Mouse (Mus musculus) midbrain, embryonic 13.5 days (tissue): Measurements from ENCODE around the gene Bcl2a1c. TPM values are rescaled to one million over a fixed set of nuclear protein-coding genes. Genes with fewer than 3 reads are reported as not detected.
A peak's percentile ranks its signal among the peaks of the same experiment; 100 is the strongest.
"Not testable (repeated sequence)": the region's sequence is repeated elsewhere in the genome, so short reads cannot be mapped to it uniquely, and the experiment has no call there.

ENCODE experiments used
- ATAC-seq: fragments of 200-750 bp; cut with Nextera tagmentation; 2 replicates; pipeline ENCODE4 v1.8.0; 2017; ENCODE audit warnings: mild to moderate bottlenecking, moderate TSS enrichment, moderate library complexity
- H3K27ac ChIP-seq: fragments of 300-500 bp; sonication (generic); 2 replicates; pipeline ENCODE4 v1.5.1; 2015; ENCODE audit warnings: inconsistent platforms, mild to moderate bottlenecking, moderate library complexity
- H3K27me3 ChIP-seq: fragments of 300-500 bp; sonication (generic); 2 replicates; pipeline ENCODE4 v1.6.1; 2015; ENCODE audit warnings: mild to moderate bottlenecking, inconsistent platforms
- H3K36me3 ChIP-seq: fragments of 300-500 bp; sonication (generic); 2 replicates; pipeline ENCODE4 v1.6.1; 2015; ENCODE audit warnings: mild to moderate bottlenecking, inconsistent platforms
- H3K4me1 ChIP-seq: fragments of 300-500 bp; sonication (generic); replicated peaks from 2 replicates; pipeline ENCODE4 v1.6.1; 2015; ENCODE audit warnings: inconsistent platforms
- H3K4me2 ChIP-seq: fragments of 300-500 bp; sonication (generic); replicated peaks from 2 replicates; pipeline ENCODE4 v1.6.1; 2015; ENCODE audit warnings: moderate library complexity, mild to moderate bottlenecking, inconsistent platforms
- H3K4me3 ChIP-seq: fragments of 300-500 bp; sonication (generic); replicated peaks from 2 replicates; pipeline ENCODE4 v1.5.1; 2015; ENCODE audit warnings: mild to moderate bottlenecking, inconsistent platforms
- H3K9ac ChIP-seq: fragments of 300-500 bp; sonication (generic); replicated peaks from 2 replicates; pipeline ENCODE4 v1.6.1; 2015; ENCODE audit warnings: mild to moderate bottlenecking, inconsistent platforms
- H3K9me3 ChIP-seq: fragments of 300-500 bp; sonication (generic); 2 replicates; pipeline ENCODE4 v1.6.1; 2016; ENCODE audit warnings: mild to moderate bottlenecking, inconsistent platforms
- WGBS: fragments of 180-500 bp; shearing (Covaris S2); methylation state at CpG from one replicate; pipeline ENCODE4 v1.1.7; 2015; 5-methylcytosine and 5-hydroxymethylcytosine counted together
- polyA plus RNA-seq: library from polyadenylated mRNA; unstranded; fragments of >200 nt; fragmentation: Nextera tagmentation; extraction: Ambion mirVana; gene quantifications from 2 replicates; pipeline ENCODE4 v1.2.1, GENCODE M21; 2015

Gene Bcl2a1c
- polyA plus RNA-seq = not detected in 2 replicates

GRCm38 (mm10) chr9:114329855-114330254, at the start of gene Bcl2a1c:
Gene Bcl2a1c, plus strand, starts transcription at chr9:114330135.
- not testable (repeated sequence) for H3K9me3 ChIP-seq, H3K9ac ChIP-seq, H3K4me2 ChIP-seq, ATAC-seq, H3K27me3 ChIP-seq, H3K36me3 ChIP-seq, H3K27ac ChIP-seq, H3K4me3 ChIP-seq, H3K4me1 ChIP-seq
- 83% methylated on average over 9 of the region's 9 CpGs for WGBS

- not testable (repeated sequence) for H3K4me1 ChIP-seq, H3K9me3 ChIP-seq, ATAC-seq
These were observed 24.0 kb upstream of the Bcl2a1c start for GRCm38 (mm10) chr9:114305957-114306356.

GRCm38 (mm10) chr9:114311752-114312151, 18.2 kb upstream of the Bcl2a1c start:
- WGBS = 80% methylated on average over 2 of the region's 2 CpGs
- not testable (repeated sequence) for H3K4me2 ChIP-seq, H3K27me3 ChIP-seq, H3K36me3 ChIP-seq, H3K9me3 ChIP-seq, H3K4me3 ChIP-seq, ATAC-seq, H3K27ac ChIP-seq, H3K9ac ChIP-seq, H3K4me1 ChIP-seq

More at GRCm38 (mm10) chr9:114305957-114306356, 24.0 kb upstream of the Bcl2a1c start:
- not testable (repeated sequence) for H3K4me2 ChIP-seq, H3K27me3 ChIP-seq, H3K9ac ChIP-seq, H3K4me3 ChIP-seq, H3K36me3 ChIP-seq, H3K27ac ChIP-seq

DNA sequence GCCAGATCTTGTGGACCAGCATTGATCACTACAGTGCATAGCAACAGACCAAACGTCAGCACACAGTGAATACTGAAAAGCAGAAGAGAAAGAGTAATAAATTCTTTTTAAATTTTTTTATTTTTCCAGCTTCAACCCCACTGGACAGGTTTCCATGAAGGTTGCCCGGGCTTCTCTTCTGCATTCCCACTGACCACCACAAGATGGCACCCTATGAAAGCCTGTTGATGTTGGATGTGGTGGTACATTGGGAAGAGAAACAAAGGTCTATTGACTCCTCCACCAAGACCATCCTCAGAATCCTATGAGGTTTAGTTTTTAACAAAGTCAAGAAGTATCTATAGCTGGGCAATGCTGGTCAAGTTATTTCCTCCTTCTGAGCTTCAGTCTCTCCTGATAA, 11.9 kb upstream of the Bcl2a1c start:
- no peak overlapping the region for H3K27ac ChIP-seq
- H3K9ac ChIP-seq = no peak overlapping the region
- no peaks in the 10 kb centered on the region for H3K27me3 ChIP-seq
- WGBS = 5% methylated on average over 2 of the region's 2 CpGs
- H3K9me3 ChIP-seq = no peaks in the 10 kb centered on the region
- no peak for ATAC-seq
- no peaks in the 10 kb centered on the region for H3K4me1 ChIP-seq
- no peak overlapping the region for H3K4me3 ChIP-seq
- no peaks in the 10 kb centered on the region for H3K36me3 ChIP-seq
- H3K4me2 ChIP-seq = no peak overlapping the region

DNA sequence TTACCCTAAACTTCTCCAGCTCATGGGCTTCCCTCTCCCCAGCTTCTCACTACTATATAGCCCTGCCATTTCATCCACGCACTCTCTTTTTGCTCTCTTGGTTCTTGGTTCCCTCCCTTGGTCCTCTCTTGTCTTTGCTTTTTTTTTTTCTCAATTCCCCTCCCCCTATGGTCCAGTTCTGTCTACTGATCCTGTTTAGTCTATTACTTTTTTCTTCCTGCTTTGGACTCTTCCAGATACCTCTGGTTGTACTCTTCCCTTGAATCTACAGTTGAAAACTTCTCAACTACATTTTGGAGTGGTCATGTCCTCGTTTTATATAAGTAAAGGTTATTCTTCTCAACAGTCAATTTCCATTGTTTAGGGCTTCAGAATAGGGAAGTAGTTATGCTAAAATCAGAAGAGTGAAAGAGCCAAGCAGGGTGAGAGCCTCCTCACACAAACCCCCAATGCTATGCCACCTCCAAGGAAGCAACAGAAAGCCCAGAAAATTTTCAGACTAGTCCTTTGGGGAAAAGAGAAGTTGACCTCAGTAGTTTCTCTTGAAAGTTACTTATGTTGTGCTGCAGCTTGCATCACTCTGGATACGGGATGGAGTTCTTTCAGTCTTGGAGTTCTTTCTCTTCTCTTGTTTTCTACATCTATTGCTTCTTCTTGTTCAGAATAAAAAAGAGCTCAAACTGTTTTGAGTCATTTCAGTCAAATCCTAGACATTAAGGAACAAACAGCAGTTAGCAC, 3.8 kb upstream of the Bcl2a1c start:
- H3K4me3 ChIP-seq = no peak overlapping the region
- no peaks in the 10 kb centered on the region for H3K36me3 ChIP-seq
- H3K27me3 ChIP-seq = no peaks in the 10 kb centered on the region
- no peak overlapping the region for H3K9ac ChIP-seq
- no peak for ATAC-seq
- no peak overlapping the region for H3K4me2 ChIP-seq
- no peaks in the 10 kb centered on the region for H3K9me3 ChIP-seq
- no peak overlapping the region for H3K27ac ChIP-seq
- WGBS = 71% methylated on average over 3 of the region's 3 CpGs
- no peaks in the 10 kb centered on the region for H3K4me1 ChIP-seq

- H3K9me3 ChIP-seq, H3K9ac ChIP-seq, H3K4me2 ChIP-seq, H3K4me1 ChIP-seq, H3K4me3 ChIP-seq, H3K27ac ChIP-seq, ATAC-seq, H3K27me3 ChIP-seq, H3K36me3 ChIP-seq: not testable (repeated sequence)
These were observed 1.6 kb upstream of the Bcl2a1c start for GRCm38 (mm10) chr9:114328332-114328731.

GRCm38 (mm10) chr9:114367783-114368470, 38.0 kb downstream of the Bcl2a1c start:
- H3K27me3 ChIP-seq = peaks cover 7% of the 10 kb centered on the region
- no peaks in the 10 kb centered on the region for H3K36me3 ChIP-seq
- under 1% methylated on average over 48 of the region's 48 CpGs for WGBS
- H3K4me3 ChIP-seq = peak overlapping the region; percentile 52
- H3K9ac ChIP-seq = peak overlapping the region; percentile 69
- H3K27ac ChIP-seq = no peak overlapping the region
- peak overlapping the region; percentile 82 for H3K4me2 ChIP-seq
- H3K4me1 ChIP-seq = peaks cover 3% of the 10 kb centered on the region; the same call in 1 of the 2 replicates
- peak; percentile 90 for ATAC-seq
- H3K9me3 ChIP-seq = no peaks in the 10 kb centered on the region

DNA sequence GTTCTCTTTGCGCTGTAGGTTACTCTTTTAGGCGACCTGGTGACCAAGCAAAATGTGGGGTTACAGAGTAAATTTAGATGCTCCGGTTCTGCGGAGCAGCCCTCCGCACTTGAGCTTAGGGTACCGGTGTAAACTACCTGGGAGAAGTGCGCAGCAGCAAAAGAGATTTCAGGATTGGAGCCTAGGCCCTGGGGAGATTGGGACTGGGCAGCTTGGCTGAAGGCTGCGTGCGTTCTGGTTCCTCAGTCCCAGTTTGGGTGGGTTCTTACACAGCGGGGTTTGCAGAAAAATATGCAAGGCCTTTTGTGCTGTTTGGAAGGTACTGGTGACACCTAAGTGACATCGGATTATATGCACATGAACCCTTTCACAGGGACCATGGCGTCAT, 38.5 kb downstream of the Bcl2a1c start:
- 14% methylated on average over 12 of the region's 12 CpGs for WGBS
- Histone ChIP-seq H3K4me3 (peak overlapping the region; percentile 52), H3K27ac (no peak overlapping the region), H3K36me3 (no peaks in the 10 kb centered on the region), H3K9ac (peak overlapping the region; percentile 69), H3K27me3 (peaks cover 7% of the 10 kb centered on the region), H3K4me2 (peak overlapping the region; percentile 82), H3K9me3 (no peaks in the 10 kb centered on the region), H3K4me1 (peaks cover 3% of the 10 kb centered on the region; the same call in 1 of the 2 replicates)
- ATAC-seq = peak; percentile 44

DNA sequence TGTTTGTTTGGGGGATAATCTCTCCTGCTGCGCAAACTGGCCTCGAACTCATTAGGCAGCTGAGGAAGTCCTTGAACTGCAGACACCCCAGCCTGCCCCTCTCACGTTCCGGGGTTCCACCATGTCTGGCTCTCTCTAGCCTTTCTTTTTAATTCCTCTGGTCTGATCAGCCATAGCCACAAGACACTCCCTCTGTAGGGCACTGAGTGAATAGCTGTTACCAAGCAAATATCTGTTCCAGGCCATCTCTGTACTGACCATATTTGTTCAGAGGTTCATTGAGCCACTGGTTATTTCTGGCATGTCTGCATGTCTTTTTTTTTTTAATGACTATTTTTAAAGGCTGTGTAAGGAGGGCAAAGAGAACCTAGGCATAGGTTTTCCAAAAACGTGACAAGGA, 39.5 kb downstream of the Bcl2a1c start:
- H3K4me1 ChIP-seq, H3K4me2 ChIP-seq, H3K9ac ChIP-seq, ATAC-seq, H3K9me3 ChIP-seq, H3K4me3 ChIP-seq, H3K36me3 ChIP-seq, H3K27ac ChIP-seq, H3K27me3 ChIP-seq: not testable (repeated sequence)
- 52% methylated on average over 5 of the region's 5 CpGs for WGBS

DNA sequence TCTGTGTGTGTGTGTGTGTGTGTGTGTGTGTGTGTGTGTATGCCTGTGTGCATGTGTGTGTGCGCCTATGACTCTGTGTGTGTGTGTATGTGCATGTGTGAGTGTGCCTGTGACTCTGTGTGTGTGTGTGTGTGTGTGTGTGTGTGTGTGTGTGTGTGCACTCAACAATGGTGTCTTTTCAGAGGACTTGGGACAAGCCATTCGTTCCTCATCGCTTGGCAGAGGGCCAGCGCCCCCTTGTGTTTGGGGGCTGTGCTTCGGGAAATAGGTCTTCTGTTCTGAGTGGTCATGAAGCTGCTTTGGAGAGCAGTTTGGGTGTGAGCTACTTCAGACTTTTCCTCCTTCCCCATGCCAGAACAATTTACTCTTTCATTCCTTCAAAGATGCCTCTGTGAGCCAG, 41.8 kb downstream of the Bcl2a1c start:
- H3K9ac ChIP-seq, H3K4me3 ChIP-seq, ATAC-seq, H3K27me3 ChIP-seq, H3K4me1 ChIP-seq, H3K4me2 ChIP-seq, H3K27ac ChIP-seq, H3K36me3 ChIP-seq, H3K9me3 ChIP-seq: not testable (repeated sequence)
- 41% methylated on average over 5 of the region's 5 CpGs for WGBS

GRCm38 (mm10) chr9:114375276-114375962, 45.5 kb downstream of the Bcl2a1c start:
- Histone ChIP-seq H3K4me1 (no peaks in the 10 kb centered on the region), H3K27ac (no peak overlapping the region), H3K4me2 (no peak overlapping the region), H3K36me3 (no peaks in the 10 kb centered on the region; the same call in 1 of the 2 replicates), H3K9me3 (no peaks in the 10 kb centered on the region), H3K27me3 (no peaks in the 10 kb centered on the region), H3K4me3 (no peak overlapping the region), H3K9ac (no peak overlapping the region)
- ATAC-seq = no peak
- 91% methylated on average over 10 of the region's 10 CpGs for WGBS

GRCm38 (mm10) chr9:114377168-114377567, 47.2 kb downstream of the Bcl2a1c start:
- 93% methylated on average over 10 of the region's 10 CpGs for WGBS
- Histone ChIP-seq H3K27me3 (no peaks in the 10 kb centered on the region), H3K4me3 (no peak overlapping the region), H3K27ac (no peak overlapping the region), H3K9ac (no peak overlapping the region), H3K36me3 (no peaks in the 10 kb centered on the region; the same call in 1 of the 2 replicates), H3K4me1 (no peaks in the 10 kb centered on the region), H3K4me2 (no peak overlapping the region), H3K9me3 (no peaks in the 10 kb centered on the region)
- ATAC-seq = no peak
